Mouse (Mus musculus): ENCODE results near the gene St6galnac3.

St6galnac3 gene

DNA sequence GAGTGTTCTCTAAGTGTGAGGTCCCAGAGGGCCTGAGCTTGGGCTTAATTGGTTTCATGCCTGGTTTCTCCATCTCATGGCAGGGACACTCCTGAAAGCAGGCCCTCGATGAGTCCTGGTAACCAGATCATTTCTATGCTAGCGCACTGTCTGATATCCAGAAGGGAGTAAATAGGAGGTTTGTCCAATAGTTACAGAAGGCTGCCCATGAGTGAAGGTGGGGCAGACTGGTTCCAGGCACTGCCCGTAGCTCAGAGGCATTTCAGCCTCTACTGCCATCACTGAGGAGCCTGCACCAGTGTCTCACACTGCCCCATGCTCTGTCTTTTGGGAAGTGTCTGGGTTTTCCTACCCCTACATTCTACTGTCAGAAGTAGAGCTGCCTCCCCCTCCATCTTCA is 72.1 kb downstream of the St6galnac3 start:
- no peak for DNase-seq (ENCODE audit: extremely low spot score, low spot score)

DNA sequence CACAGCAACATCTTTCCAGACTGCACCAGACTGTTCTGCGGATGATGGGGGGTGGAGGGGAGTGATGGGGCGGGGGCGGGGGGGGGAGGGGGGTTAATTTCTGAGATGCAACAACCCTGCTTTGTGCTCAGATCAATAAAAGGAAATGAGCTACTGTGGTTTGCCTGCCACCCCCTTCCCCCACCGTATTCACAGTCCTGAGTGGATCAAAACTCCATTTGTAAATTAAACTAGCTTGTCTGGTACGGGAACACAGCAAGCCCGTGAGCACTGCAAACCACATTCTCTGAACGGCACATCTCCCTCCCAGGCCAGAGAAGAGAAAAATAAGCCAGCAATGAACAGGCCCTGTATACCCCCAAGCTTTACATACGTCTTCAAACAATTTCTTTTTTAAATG is 76.3 kb downstream of the St6galnac3 start:
- no peak for DNase-seq (ENCODE audit: extremely low spot score, low spot score)

DNA sequence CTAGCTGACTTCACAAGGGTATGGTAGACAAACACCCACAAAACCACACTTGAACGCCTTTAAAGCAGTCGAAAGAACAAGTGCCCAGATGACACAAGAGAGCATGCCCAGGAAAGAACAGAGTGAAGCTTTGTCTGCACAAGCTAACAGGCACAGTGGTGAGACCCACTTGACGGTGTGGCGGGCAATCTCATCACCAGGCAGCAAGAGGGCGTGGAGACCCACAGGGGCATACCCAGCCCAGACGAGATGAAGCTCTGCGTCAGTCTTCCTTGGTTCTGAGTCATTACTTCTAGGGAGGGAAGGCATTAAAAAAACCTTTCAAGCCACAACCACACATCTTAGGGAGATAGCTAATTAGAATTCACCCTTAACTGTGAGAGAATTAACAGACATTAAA is 79.2 kb downstream of the St6galnac3 start:
- no peak for DNase-seq (ENCODE audit: extremely low spot score, low spot score)

DNA sequence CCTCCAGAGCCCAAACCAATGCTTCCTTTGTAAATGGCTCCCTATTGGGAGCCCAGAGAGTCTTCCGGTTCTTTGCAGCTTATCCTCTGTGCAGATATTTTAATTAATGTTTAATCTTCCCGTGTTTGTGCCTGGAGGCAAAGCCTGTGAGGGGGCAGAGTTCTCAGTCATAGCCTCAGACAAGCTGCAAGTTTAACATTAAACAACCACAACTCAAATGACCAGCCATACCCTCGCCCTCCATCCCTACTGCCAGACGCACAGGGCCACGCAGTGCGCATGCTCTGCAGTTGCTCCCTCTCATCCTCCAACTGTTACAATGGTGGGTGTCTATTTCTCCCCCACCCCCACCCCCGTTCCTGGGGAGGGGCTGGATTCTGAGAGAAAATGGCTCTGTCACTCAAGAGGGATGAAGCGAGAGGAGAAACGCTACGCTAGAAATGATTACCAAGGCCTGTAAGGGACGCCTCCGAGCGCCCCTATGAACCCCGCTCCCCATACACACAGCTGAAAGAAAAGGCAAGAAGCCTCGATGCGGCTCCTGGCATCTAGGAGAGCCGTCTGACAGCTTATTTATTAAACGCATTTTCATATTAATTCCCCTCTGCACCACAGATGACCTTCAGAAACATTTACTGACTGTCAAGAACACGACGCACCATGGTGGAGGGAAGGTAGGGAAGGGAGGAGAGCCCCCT is 81.0 kb downstream of the St6galnac3 start:
- no peak for DNase-seq (ENCODE audit: extremely low spot score, low spot score)

DNA sequence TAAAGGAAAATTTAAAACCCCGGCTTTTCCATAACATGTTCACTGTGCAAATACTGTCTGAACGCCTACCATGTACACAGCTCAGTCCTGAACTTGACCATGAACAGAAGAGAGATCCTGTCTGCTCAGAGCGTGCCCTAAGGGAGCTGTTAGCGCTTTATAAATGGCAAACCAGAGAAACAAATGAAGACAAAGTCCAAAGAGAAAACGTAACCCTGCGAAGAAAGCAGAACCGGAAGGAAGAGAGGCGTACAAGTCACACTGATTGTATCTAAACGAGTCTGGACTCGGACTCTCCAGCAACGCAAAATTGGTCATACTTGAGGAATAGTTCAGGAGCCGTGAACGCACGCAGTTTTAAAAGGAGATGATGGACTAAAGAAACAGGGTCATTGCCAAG is 82.1 kb downstream of the St6galnac3 start:
- DNase-seq (ENCODE audit: extremely low spot score, low spot score): no peak

DNA sequence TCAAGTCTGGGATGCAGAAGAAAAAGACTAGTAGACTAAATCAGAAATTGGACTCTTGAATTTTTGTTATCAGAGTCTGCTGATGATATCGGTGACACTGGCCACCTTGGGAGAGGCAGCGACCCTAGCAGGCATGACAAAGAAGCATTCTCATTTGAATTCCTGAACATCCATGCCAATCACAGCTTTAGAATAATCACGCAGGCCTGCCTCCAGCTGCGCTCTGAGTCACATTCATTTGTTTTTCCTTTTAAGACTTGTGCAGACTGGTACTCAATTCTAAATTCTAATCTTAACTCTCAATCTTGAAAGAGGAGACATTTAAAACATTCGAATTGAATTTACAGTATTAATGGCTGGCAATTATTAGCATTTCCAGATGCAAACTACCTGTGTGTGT is 83.2 kb downstream of the St6galnac3 start:
- no peak for DNase-seq (ENCODE audit: extremely low spot score, low spot score)

DNA sequence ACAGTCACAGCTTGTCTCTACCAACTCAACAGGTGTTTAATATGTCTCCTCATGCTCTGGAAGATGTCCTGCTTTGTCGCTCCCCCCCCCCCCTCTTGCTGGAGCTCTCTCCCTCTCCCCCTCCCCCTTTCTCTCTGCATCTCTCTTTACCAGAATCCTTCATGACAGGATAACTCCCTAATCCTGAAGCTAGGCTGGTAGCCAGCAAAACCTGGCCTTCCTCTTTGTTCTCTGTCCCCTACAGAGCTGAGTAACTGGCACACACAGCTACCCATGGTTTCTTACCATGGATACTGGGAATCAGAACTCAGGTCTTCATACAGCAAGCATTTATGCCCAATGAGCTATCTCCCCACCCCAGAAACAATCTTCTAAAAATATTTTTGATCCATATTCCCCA is 87.6 kb downstream of the St6galnac3 start:
- no peak for DNase-seq (ENCODE audit: extremely low spot score, low spot score)

DNA sequence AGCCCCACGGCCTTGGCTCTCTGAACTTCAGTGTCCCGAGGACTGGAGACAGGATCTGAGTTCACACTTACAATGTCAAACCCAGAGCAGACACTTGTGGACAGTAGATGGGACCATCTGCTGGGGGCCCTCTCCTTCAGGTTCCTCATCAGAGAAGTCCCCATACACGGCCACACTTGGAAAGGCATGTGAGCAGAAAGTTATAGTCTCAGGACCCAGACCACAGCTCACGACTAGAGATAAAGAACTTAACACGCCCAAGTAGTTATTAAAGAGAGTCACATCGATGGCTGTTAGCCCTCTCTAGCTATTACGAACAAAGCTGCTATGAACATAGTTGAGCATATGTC is 88.2 kb downstream of the St6galnac3 start:
- DNase-seq (ENCODE audit: extremely low spot score, low spot score): no peak

DNA sequence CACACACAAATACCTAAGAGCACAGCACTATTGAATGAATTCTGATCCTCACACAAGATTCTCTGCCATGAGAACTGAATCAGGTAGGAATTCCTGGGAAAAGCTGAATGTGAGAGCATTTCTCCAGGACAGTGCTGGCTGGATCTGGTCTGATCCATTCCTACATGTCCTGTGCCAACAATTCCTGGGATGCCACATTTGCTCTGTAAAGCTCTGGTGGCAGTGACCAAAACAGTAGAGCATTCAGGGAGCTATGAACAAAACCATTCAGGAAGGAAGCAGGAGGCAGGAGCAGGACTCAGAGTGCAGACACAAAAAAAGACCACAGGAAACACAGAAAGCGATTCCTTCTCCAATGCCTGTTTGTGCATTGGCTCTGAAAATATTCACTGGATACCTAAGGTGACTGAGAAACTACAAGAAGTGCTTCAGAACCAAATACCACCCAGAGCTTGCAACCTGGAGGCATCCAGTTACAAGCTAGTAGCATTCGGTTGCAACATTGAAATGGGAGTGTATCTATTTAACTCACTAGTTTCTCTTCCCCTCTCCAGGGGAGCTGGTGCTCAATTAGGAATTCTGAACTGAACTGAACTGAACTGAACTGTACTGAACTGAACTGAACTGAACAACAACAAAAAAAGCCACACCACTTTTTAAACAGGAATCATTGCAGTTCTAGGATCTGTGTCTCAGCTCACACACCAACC is 88.7 kb downstream of the St6galnac3 start:
- no peak for DNase-seq (ENCODE audit: extremely low spot score, low spot score)

DNA sequence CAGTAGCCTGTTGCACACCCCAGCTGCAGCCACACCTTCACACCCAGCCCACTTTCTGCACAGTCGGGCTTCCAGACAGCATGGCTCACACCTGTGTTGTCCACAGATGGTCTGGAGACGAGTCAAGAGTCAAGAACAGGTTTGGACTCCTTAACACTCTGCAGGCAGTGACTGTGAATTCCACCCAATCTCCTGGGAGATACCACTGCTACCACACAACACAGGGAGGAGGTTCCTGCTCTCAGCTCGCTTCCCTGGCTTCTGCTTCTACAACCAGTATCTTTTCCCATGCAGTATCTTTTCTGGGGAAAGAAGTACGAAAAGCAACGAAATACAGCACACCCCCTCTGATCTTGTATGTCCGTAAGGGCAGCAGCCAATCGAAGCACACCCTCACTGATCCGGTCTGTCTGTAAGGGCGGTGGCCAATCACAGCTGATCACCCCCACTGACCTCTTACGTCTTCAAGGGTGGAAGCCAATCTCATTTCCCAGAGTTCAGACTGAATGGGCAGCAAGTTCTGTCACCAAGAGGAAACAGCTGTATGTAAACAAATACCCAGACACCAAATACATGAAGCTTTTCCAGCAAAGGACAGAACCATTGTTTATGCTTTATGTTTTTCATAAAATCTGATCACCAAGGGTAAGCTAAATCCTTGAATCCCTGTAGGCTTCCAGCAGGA is 92.8 kb downstream of the St6galnac3 start:
- DNase-seq (ENCODE audit: extremely low spot score, low spot score): no peak

DNA sequence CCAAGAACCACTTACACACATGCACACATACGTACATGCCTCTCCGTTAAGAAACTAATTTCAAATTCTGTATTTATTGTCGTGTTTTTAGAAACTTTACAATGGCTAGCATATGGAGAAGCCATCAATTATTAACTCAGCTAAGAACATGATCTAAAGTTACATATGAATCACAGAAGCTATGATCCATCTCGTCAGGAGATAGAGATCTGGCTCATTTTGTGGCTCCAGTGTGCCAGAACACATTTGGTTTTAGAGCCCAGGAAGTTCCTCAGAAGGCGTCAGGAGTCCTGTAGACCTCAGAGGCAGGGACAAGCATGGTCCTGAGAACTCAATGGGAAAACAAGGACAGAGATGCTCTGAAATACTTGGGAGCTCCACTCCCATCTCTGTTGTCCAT is 98.7 kb downstream of the St6galnac3 start:
- no peak for DNase-seq (ENCODE audit: extremely low spot score, low spot score)

DNA sequence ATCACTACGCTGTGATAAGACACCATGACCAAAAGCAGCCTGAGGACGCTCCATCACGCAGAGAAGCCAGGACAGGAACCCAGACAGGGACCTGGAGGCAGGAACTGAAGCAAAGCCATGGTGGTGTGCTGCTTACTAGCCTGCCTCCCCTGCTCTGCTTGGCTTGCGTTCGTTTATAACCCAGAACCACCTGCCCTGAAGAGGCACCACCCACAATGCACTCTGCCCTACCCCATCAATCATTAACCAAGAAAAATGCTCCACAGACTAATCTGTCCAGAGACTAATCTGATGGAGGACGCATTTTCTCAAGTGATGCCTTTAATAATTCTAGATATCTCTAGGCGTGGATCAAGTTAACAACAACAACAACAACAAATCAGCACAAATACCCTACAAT is 106.0 kb downstream of the St6galnac3 start:
- no peak for DNase-seq (ENCODE audit: extremely low spot score, low spot score)

DNA sequence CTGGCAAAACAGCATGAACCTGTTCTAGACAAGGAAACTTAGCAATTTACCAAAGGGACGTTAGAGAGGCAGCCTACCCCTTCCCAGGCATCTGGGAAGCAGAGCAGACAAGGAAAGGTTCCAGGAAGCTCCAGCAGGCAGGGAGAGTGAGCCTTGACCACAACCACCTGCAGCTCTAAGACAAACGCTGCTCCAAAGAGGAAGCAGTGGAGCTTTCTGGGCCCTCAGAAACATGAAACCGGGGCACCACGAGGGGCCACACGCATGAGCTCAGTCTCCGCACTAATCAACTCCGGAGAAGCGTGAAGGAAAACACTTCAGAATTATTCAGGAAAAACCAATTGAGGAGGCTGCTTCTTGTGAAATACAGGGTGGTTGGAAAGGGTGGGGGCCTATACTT is 108.1 kb downstream of the St6galnac3 start:
- no peak for DNase-seq (ENCODE audit: extremely low spot score, low spot score)

DNA sequence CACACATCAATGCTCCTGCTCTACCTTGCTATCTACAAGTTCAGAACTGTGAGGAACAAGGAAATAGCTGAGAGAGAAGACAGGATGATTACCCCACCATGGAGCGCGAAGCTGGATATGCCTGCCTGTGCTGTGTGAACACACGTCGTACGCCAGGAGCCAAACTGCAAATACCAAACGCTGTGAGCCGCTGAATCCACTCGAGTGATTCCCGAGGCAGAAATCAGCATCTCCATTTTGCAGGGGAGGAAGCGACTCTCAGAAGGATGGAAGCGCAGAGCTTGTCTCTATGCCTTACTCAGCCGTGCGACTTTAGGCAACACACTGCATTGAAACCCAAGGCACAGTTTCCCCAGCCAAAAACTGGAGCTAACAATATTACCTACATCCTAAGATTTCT is 114.7 kb downstream of the St6galnac3 start:
- DNase-seq (ENCODE audit: extremely low spot score, low spot score): no peak

DNA sequence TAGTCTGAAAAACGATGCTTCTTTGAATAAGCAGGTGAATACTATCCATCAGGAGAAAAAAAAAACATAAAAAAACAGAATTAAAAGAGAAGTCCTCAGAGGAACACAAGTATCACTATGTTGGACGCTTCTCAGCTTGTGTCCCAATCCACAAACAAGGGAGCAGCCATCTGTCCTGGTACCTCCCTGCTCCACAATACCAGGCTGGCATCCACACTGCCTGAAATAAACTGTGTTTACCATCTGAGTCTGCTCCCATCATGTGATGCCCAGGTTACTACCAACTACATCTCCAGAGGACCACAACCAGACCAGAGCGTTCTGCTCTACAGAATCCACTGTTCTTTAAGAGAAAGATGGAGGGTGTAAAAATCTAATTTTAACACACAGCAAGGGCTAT is 118.6 kb downstream of the St6galnac3 start:
- no peak for DNase-seq (ENCODE audit: extremely low spot score, low spot score)

DNA sequence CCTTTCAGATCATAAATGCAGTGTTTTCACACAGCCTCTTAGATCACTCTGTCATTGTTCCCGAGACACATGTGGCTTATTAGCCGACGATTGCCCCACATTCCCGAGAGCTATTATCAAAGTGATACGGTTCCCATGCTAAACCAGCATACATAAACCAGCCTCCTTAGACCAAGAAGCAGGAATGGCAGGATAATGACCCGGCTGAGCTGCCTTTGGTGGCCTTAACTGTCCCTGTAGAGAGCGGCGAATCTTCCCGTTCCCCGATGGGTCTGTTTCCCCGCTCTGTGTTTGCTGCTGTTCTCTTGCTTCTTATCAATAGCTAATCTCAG is 119.2 kb downstream of the St6galnac3 start:
- DNase-seq (ENCODE audit: extremely low spot score, low spot score): peak; percentile 43

DNA sequence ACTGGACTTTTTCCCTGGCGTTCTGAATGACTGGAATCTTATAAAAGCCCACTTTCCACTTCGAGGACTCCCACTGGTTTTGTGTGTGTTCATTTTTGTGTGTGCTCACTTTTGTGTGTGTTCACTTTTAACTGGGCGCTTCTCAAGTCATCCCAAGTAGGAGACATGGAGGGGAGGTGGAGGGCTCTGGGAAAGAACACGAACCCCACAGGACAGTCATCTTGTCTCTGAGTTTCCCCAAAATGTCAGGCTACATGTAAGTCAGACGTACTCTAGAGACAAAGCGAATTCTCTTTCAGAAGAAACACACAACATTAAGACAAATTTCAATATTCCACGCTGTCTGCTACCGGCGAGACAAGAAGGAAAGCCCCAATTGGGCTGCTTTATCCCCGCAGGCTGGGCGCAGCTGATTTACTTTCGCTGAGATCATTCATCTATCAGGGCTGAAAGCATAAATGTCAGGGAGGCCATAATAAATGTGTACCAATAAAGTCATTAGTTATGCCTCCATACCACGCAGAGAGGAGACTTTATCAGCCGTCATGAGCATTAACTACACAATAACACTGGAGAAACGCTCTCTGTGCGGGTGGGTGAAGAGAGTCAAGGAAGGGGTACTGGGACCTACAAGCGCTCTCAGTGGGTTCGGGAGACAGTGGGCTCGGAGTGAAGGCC is 119.7 kb downstream of the St6galnac3 start:
- no peak for DNase-seq (ENCODE audit: extremely low spot score, low spot score)

DNA sequence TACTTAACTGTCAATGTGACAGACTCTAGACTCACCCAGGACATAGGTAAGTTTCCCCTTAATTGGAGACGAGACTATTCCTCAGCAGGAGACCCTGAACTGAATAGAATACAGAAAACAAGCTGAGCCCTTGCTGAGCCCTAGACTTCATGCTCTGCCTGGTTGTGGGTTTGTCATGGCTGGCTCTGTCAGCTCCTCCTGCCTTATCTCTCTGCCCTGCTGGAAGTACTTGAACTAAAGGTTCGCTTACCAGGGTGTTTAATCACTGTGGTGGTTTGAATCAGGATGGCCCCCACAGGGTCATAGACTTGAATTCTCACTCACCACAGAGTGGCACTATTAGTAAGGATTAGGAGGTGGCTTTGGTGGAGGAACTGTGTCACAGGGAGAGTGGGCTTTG is 125.8 kb downstream of the St6galnac3 start:
- DNase-seq (ENCODE audit: extremely low spot score, low spot score): no peak

DNA sequence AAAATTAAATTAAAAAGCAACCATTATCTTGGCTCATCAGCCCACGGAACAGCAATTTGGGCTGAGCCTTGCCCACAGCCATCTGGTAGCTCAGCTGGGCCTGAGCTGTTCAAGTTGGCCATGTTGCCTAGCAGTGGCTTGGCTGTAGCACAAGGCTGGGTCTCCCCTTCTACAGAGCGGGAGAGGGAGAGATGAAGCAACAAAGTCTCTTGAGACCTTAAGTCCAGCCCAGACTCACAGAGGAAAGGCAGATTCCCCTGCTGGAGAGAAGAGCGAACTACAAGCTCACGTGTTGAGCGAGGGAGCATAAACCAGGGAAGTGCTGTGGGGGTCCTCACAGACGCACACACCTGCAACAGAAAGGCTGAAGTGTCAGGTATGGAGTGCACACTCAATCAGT is 126.3 kb downstream of the St6galnac3 start:
- no peak for DNase-seq (ENCODE audit: extremely low spot score, low spot score)

DNA sequence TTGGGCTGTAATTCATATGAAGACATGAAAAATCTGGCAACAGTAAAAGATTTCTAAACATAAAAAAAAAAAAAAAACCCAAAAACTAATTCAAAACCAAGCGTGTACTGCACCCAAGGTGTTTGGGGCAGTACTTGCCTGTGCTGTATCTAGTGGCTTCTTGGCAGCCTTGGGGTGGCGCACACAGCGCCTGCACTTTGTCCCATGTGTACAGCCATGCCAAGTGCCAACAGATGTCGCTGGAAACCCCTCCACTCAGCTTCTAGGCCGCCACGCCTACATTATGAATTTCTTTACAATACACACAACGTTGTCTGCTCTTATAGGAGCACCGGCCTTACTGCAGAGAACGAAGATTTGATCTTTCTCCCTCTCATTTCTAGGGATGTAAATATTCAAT is 130.4 kb downstream of the St6galnac3 start:
- DNase-seq (ENCODE audit: extremely low spot score, low spot score): no peak

DNA sequence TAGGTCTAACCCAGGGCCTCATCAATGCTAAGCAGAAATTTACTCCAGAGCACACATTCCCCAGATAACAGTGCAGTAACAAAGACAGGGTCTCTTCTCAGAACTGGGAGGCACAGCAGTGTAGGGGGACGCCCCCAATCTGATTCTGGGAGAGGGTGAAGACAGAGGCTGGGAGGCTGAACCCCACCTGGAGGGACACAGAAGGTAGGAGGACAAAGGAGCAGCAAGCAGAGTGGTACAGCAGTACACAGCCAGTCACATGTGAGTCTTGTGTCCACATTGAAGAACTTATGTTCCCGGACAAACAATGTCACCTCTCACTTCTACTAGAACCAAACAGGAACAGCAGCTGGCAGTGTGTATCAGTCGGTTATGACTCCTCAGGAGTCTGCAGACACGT is 131.0 kb downstream of the St6galnac3 start:
- no peak for DNase-seq (ENCODE audit: extremely low spot score, low spot score)

DNA sequence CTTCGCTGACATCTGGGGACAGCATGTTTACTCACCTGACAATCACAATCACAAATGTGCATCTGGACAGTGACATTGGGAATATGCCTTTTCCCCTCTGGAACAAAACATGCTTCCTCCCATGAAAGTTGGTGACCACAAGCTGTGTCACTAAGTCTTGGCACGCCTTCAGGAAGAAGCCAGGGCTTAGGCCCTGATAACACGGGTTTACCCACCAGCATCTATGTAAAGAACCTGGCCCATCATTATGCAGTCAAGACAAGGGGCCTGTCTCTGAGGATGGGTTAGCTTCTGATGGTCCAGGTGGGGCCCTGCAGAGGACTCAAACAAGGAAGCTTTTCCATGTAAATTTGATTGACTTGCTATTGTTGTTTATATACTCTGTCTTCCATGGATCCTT is 131.9 kb downstream of the St6galnac3 start:
- no peak for DNase-seq (ENCODE audit: extremely low spot score, low spot score)

Data from neural tube, embryonic 10.5 days (tissue).